Mouse (Mus musculus) midbrain, postnatal 0 days (tissue): ENCODE results near the gene Gm10447. TPM values are rescaled to one million over a fixed set of nuclear protein-coding genes. Genes with fewer than 3 reads are reported as not detected.

Source experiments
- ATAC-seq: fragments of 200-750 bp; cut with Nextera tagmentation; 2 replicates; pipeline ENCODE4 v1.8.0; 2017; ENCODE audit warnings: moderate number of reproducible peaks, mild to moderate bottlenecking, moderate TSS enrichment, moderate library complexity; ENCODE audit not compliant: low FRiP score
- DNase-seq: peaks from one replicate; pipeline ENCODE4 v3.0.0-alpha.2; 2015; ENCODE audit warnings: low spot score
- H3K27ac ChIP-seq: fragments of 300-500 bp; sonication (generic); 2 replicates; pipeline ENCODE4 v1.5.1; 2014; ENCODE audit warnings: low read depth, mild to moderate bottlenecking, low read length, mixed read lengths
- H3K27me3 ChIP-seq: fragments of 300-500 bp; sonication (generic); 2 replicates; pipeline ENCODE4 v1.6.1; 2014; ENCODE audit warnings: low read length, control low read depth, mixed read lengths; ENCODE audit not compliant: insufficient read depth
- H3K36me3 ChIP-seq: fragments of 300-500 bp; sonication (generic); 2 replicates; pipeline ENCODE4 v1.6.1; 2014; ENCODE audit warnings: low read length, control low read depth, mixed read lengths; ENCODE audit not compliant: insufficient read depth
- H3K4me1 ChIP-seq: fragments of 300-500 bp; sonication (generic); 2 replicates; pipeline ENCODE4 v1.6.1; 2014; ENCODE audit warnings: mild to moderate bottlenecking, control low read depth, antibody characterized with exemption, low read length, mixed read lengths; ENCODE audit not compliant: insufficient read depth
- H3K4me2 ChIP-seq: fragments of 300-500 bp; sonication (generic); 2 replicates; pipeline ENCODE4 v1.6.1; 2014; ENCODE audit warnings: low read depth, mild to moderate bottlenecking, low read length, mixed read lengths; ENCODE audit not compliant: poor library complexity, severe bottlenecking
- H3K4me3 ChIP-seq: fragments of 300-500 bp; sonication (generic); 2 replicates; pipeline ENCODE4 v1.5.1; 2014; ENCODE audit warnings: low read depth, mild to moderate bottlenecking, low read length, moderate library complexity
- H3K9ac ChIP-seq: fragments of 300-500 bp; sonication (generic); replicated peaks from 2 replicates; pipeline ENCODE4 v1.6.1; 2014; ENCODE audit warnings: mild to moderate bottlenecking, low read length, moderate library complexity, mixed read lengths; ENCODE audit not compliant: poor library complexity, severe bottlenecking
- H3K9me3 ChIP-seq: fragments of 300-500 bp; sonication (generic); 2 replicates; pipeline ENCODE4 v1.6.1; 2016; ENCODE audit warnings: low read length, control low read depth
- CTCF ChIP-seq: IDR thresholded peaks from 2 replicates; pipeline ENCODE4 v1.5.1; 2016; ENCODE audit warnings: antibody characterized with exemption, mild to moderate bottlenecking
- WGBS: fragments of 180-500 bp; shearing (Covaris S2); extraction: QIAGEN DNeasy Blood & Tissue Kit; methylation state at CpG from one replicate; pipeline ENCODE4 v1.1.7; 2014; 5-methylcytosine and 5-hydroxymethylcytosine counted together
- polyA plus RNA-seq: library from polyadenylated mRNA; unstranded; fragments of >200 nt; fragmentation: Nextera tagmentation; extraction: Ambion mirVana; gene quantifications from 2 replicates; pipeline ENCODE4 v1.2.1, GENCODE M21; 2015
- total RNA-seq: library from RNA; depleted of rRNA; stranded (reverse); fragments of >200 nt; gene quantifications from 2 replicates; pipeline ENCODE4 v1.2.3, GENCODE M21; 2014

The Gm10447 gene
- total and polyA plus RNA-seq, 2 experiments from 2014 or later = 0.11 TPM; not detected in 1

- WGBS = 8% methylated on average over 8 of the region's 8 CpGs
- Histone ChIP-seq H3K36me3 (no peaks in the 10 kb centered on the region), H3K4me2 (peak overlapping the region; percentile 23), H3K4me3 (peak overlapping the region; percentile 0; the same call in 1 of the 2 replicates), H3K27me3 (peaks cover 24% of the 10 kb centered on the region), H3K9ac (no peak overlapping the region), H3K9me3 (no peaks in the 10 kb centered on the region), H3K4me1 (peaks cover 9% of the 10 kb centered on the region; the same call in 1 of the 2 replicates), H3K27ac (0 out of 2 replicates have a peak overlapping the region, but pooled peaks have one; percentile 18)
- no peak for DNase-seq
- ATAC-seq = no peak
- TF ChIP-seq CTCF = no peak
These were observed 18.7 kb upstream of the Gm10447 start for GRCm38 (mm10) chr11:53475620-53476019.

GRCm38 (mm10) chr11:53472709-53473108 lies 15.8 kb upstream of the Gm10447 start:
- 92% methylated on average over 3 of the region's 3 CpGs for WGBS

GRCm38 (mm10) chr11:53469968-53470695 lies 13.2 kb upstream of the Gm10447 start, which contains the start of gene Gm9837:
Gene Gm9837, minus strand, starts transcription at chr11:53470479.
- Histone ChIP-seq H3K9me3 (no peaks in the 10 kb centered on the region), H3K4me3 (peak within 1 kb of the TSS; percentile 19; the same call in 1 of the 2 replicates), H3K36me3 (no peaks in the 10 kb centered on the region), H3K27ac (peak within 1 kb of the TSS; percentile 47), H3K4me1 (no peaks in the 10 kb centered on the region), H3K4me2 (peak within 1 kb of the TSS; percentile 45), H3K9ac (0 out of 2 replicates have a peak within 1 kb of the TSS, but pooled peaks have one; percentile 36), H3K27me3 (peaks cover 15% of the 10 kb centered on the region)
- ATAC-seq = peak; percentile 80
- DNase-seq = peak; percentile 94
- 2% methylated on average over 29 of the region's 29 CpGs for WGBS
- peak; percentile 93 for TF ChIP-seq CTCF

More at GRCm38 (mm10) chr11:53472709-53473108, 15.8 kb upstream of the Gm10447 start:
- ATAC-seq (no peak), DNase-seq (no peak)
- H3K4me1 ChIP-seq = peaks cover 6% of the 10 kb centered on the region; the same call in 1 of the 2 replicates
- peaks cover 6% of the 10 kb centered on the region; the same call in 1 of the 2 replicates for H3K27me3 ChIP-seq
- H3K4me2 ChIP-seq = no peak overlapping the region
- no peak overlapping the region for H3K27ac ChIP-seq
- H3K9me3 ChIP-seq = no peaks in the 10 kb centered on the region
- H3K36me3 ChIP-seq = no peaks in the 10 kb centered on the region
- no peak overlapping the region for H3K9ac ChIP-seq
- TF ChIP-seq CTCF = peak; percentile 45
- H3K4me3 ChIP-seq = no peak overlapping the region

- no peak for DNase-seq
- H3K4me2 ChIP-seq = peak overlapping the region; percentile 45; the same call in 1 of the 2 replicates
- H3K27me3 ChIP-seq = peaks cover 22% of the 10 kb centered on the region
- no peak overlapping the region for H3K4me3 ChIP-seq
- no peak for TF ChIP-seq CTCF
- H3K4me1 ChIP-seq = no peaks in the 10 kb centered on the region
- WGBS = 31% methylated on average over 16 of the region's 16 CpGs
- no peak overlapping the region for H3K9ac ChIP-seq
- H3K36me3 ChIP-seq = no peaks in the 10 kb centered on the region
- H3K9me3 ChIP-seq = no peaks in the 10 kb centered on the region
- no peak for ATAC-seq
- peak overlapping the region; percentile 47; the same call in 1 of the 2 replicates for H3K27ac ChIP-seq
These were observed 12.5 kb upstream of the Gm10447 start for GRCm38 (mm10) chr11:53469294-53469967.

GRCm38 (mm10) chr11:53466231-53466971 lies 9.5 kb upstream of the Gm10447 start:
- Histone ChIP-seq H3K27ac (no peak overlapping the region), H3K9ac (peak overlapping the region; percentile 13), H3K4me2 (peak overlapping the region; percentile 58), H3K36me3 (no peaks in the 10 kb centered on the region), H3K4me1 (no peaks in the 10 kb centered on the region), H3K4me3 (peak overlapping the region; percentile 35), H3K9me3 (no peaks in the 10 kb centered on the region), H3K27me3 (peaks cover 41% of the 10 kb centered on the region)
- WGBS = 4% methylated on average over 40 of the region's 40 CpGs
- ATAC-seq (peak; percentile 65; the same call in 1 of the 2 replicates), DNase-seq (peak; percentile 87)
- peak; percentile 89 for TF ChIP-seq CTCF
